Mouse (Mus musculus): ENCODE measurements around the gene Nuak2. TPM values are rescaled to one million over a fixed set of nuclear protein-coding genes. Genes with fewer than 3 reads are reported as not detected.
"Not testable (repeated sequence)": the region's sequence is repeated elsewhere in the genome, so short reads cannot be mapped to it uniquely, and the experiment has no call there.

The Nuak2 gene
- total RNA-seq, 1 experiment from 2014 or later, result 79.4 TPM

- ATAC-seq (replicated peaks; ENCODE audit: insufficient number of reproducible peaks, low FRiP score, low TSS enrichment, poor library complexity, severe bottlenecking), result no peak
These were observed 27.7 kb downstream of the Nuak2 start for GRCm38 (mm10) chr1:132343656-132344055.

GRCm38 (mm10) chr1:132345514-132345913 is 29.6 kb downstream of the Nuak2 start:
- no peak for ATAC-seq (replicated peaks; ENCODE audit: insufficient number of reproducible peaks, low FRiP score, low TSS enrichment, poor library complexity, severe bottlenecking)

- no peak for ATAC-seq (replicated peaks; ENCODE audit: insufficient number of reproducible peaks, low FRiP score, low TSS enrichment, poor library complexity, severe bottlenecking)
These were observed 30.4 kb downstream of the Nuak2 start for GRCm38 (mm10) chr1:132346134-132346851.

- no peak for ATAC-seq (replicated peaks; ENCODE audit: insufficient number of reproducible peaks, low FRiP score, low TSS enrichment, poor library complexity, severe bottlenecking)
These were observed 31.0 kb downstream of the Nuak2 start for GRCm38 (mm10) chr1:132346951-132347350.

GRCm38 (mm10) chr1:132348401-132348800 is 32.5 kb downstream of the Nuak2 start:
- no peak for ATAC-seq (replicated peaks; ENCODE audit: insufficient number of reproducible peaks, low FRiP score, low TSS enrichment, poor library complexity, severe bottlenecking)

GRCm38 (mm10) chr1:132349049-132349448 is 33.1 kb downstream of the Nuak2 start:
- not testable (repeated sequence) for ATAC-seq (replicated peaks; ENCODE audit: insufficient number of reproducible peaks, low FRiP score, low TSS enrichment, poor library complexity, severe bottlenecking)

- ATAC-seq (replicated peaks; ENCODE audit: insufficient number of reproducible peaks, low FRiP score, low TSS enrichment, poor library complexity, severe bottlenecking), result not testable (repeated sequence)
These were observed 33.7 kb downstream of the Nuak2 start for GRCm38 (mm10) chr1:132349601-132350000.

- ATAC-seq (replicated peaks; ENCODE audit: insufficient number of reproducible peaks, low FRiP score, low TSS enrichment, poor library complexity, severe bottlenecking), result no peak
These were observed 35.1 kb downstream of the Nuak2 start for GRCm38 (mm10) chr1:132351058-132351457.

- no peak for ATAC-seq (replicated peaks; ENCODE audit: insufficient number of reproducible peaks, low FRiP score, low TSS enrichment, poor library complexity, severe bottlenecking)
These were observed 37.5 kb downstream of the Nuak2 start for GRCm38 (mm10) chr1:132353389-132353788.

GRCm38 (mm10) chr1:132354234-132354633 is 38.3 kb downstream of the Nuak2 start:
- ATAC-seq (replicated peaks; ENCODE audit: insufficient number of reproducible peaks, low FRiP score, low TSS enrichment, poor library complexity, severe bottlenecking), result no peak

- ATAC-seq (replicated peaks; ENCODE audit: insufficient number of reproducible peaks, low FRiP score, low TSS enrichment, poor library complexity, severe bottlenecking), result no peak
These were observed 39.3 kb downstream of the Nuak2 start for GRCm38 (mm10) chr1:132355162-132355601.

- peak; percentile 74 for ATAC-seq (replicated peaks; ENCODE audit: insufficient number of reproducible peaks, low FRiP score, low TSS enrichment, poor library complexity, severe bottlenecking)
These were observed 39.9 kb downstream of the Nuak2 start for GRCm38 (mm10) chr1:132355841-132356242.

GRCm38 (mm10) chr1:132356841-132357240 is 40.9 kb downstream of the Nuak2 start:
- no peak for ATAC-seq (replicated peaks; ENCODE audit: insufficient number of reproducible peaks, low FRiP score, low TSS enrichment, poor library complexity, severe bottlenecking)

- no peak for ATAC-seq (replicated peaks; ENCODE audit: insufficient number of reproducible peaks, low FRiP score, low TSS enrichment, poor library complexity, severe bottlenecking)
These were observed 46.0 kb downstream of the Nuak2 start for GRCm38 (mm10) chr1:132361959-132362358.

GRCm38 (mm10) chr1:132364388-132364787 is 48.5 kb downstream of the Nuak2 start:
- no peak for ATAC-seq (replicated peaks; ENCODE audit: insufficient number of reproducible peaks, low FRiP score, low TSS enrichment, poor library complexity, severe bottlenecking)

GRCm38 (mm10) chr1:132364896-132365557 is 49.1 kb downstream of the Nuak2 start:
- ATAC-seq (replicated peaks; ENCODE audit: insufficient number of reproducible peaks, low FRiP score, low TSS enrichment, poor library complexity, severe bottlenecking), result no peak

- ATAC-seq (replicated peaks; ENCODE audit: insufficient number of reproducible peaks, low FRiP score, low TSS enrichment, poor library complexity, severe bottlenecking), result no peak
These were observed 49.7 kb downstream of the Nuak2 start for GRCm38 (mm10) chr1:132365645-132366044.

- ATAC-seq (replicated peaks; ENCODE audit: insufficient number of reproducible peaks, low FRiP score, low TSS enrichment, poor library complexity, severe bottlenecking), result no peak
These were observed 50.3 kb downstream of the Nuak2 start for GRCm38 (mm10) chr1:132366235-132366634.

GRCm38 (mm10) chr1:132366937-132367336 is 51.0 kb downstream of the Nuak2 start:
- no peak for ATAC-seq (replicated peaks; ENCODE audit: insufficient number of reproducible peaks, low FRiP score, low TSS enrichment, poor library complexity, severe bottlenecking)

Measured in monocyte, adult 5-6 weeks (primary cell).